Mouse (Mus musculus): ENCODE measurements around the gene St8sia2. TPM values are rescaled to one million over a fixed set of nuclear protein-coding genes. Genes with fewer than 3 reads are reported as not detected.
"Not testable (repeated sequence)": the region's sequence is repeated elsewhere in the genome, so short reads cannot be mapped to it uniquely, and the experiment has no call there.

St8sia2 gene
- polyA plus RNA-seq, 1 experiment from 2014 or later = 0.10 TPM

DNA sequence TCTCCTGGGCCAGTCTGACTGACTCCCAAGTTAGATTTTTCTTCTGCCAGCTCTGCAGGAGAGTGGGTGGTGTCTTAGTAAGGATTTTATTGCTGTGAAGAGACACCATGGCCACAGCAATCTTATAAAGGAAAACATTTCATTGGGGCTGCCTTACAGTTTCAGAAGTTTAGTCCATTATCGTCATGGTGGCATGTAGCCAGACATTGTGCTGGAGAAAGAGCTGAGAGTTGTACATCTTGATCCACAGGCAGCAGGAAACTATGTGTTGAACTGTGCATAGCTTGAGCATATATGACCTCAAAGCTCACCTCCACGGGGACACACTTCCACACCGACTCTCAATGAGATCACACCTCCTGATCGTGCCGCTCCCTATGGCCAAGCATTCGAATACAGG is 8.3 kb upstream of the St8sia2 start:
- H3K36me3 ChIP-seq = no peaks in the 10 kb centered on the region
- H3K27ac ChIP-seq = no peak overlapping the region
- no peaks in the 10 kb centered on the region for H3K9me3 ChIP-seq (replicated peaks)
- no peak overlapping the region for H3K4me3 ChIP-seq (replicated peaks)
- H3K9ac ChIP-seq = no peak overlapping the region
- no peak for ATAC-seq (ENCODE audit: low read depth)
- H3K4me1 ChIP-seq (replicated peaks) = no peaks in the 10 kb centered on the region
- H3K4me2 ChIP-seq = no peak overlapping the region
- DNase-seq = no peak
- WGBS (ENCODE audit: insufficient replicate concordance) = 70% methylated on average over 6 of the region's 6 CpGs
- no peaks in the 10 kb centered on the region for H3K27me3 ChIP-seq

DNA sequence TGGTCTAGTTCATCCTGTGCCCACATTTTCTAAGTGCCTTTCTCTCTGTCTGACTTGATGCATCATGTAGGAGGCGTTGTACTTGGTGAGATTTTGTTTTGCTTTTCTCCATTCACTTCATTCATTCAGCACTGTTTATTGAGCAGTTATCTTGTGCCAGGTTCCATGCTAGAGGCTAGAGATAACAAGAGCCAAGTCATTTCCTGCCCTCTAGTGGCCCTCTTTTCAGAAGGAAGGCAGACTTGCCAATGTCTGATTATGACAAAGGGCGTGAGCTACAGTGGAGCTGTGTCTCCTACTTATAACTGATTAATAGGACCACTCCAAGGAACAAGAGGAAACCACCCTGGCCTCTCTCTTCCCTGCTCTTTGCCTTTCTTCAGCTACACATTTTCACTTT is 3.1 kb upstream of the St8sia2 start:
- no peak overlapping the region for H3K27ac ChIP-seq
- no peak overlapping the region for H3K4me3 ChIP-seq (replicated peaks)
- ATAC-seq (ENCODE audit: low read depth) (0 out of 2 replicates have a peak, but pooled peaks have one; percentile 15), DNase-seq (no peak)
- H3K9ac ChIP-seq = no peak overlapping the region
- no peaks in the 10 kb centered on the region for H3K36me3 ChIP-seq
- peaks cover 38% of the 10 kb centered on the region for H3K27me3 ChIP-seq
- no peaks in the 10 kb centered on the region for H3K9me3 ChIP-seq (replicated peaks)
- H3K4me2 ChIP-seq = no peak overlapping the region
- WGBS (ENCODE audit: insufficient replicate concordance) = 20% methylated on average over 2 of the region's 2 CpGs
- H3K4me1 ChIP-seq (replicated peaks) = peaks cover 7% of the 10 kb centered on the region

DNA sequence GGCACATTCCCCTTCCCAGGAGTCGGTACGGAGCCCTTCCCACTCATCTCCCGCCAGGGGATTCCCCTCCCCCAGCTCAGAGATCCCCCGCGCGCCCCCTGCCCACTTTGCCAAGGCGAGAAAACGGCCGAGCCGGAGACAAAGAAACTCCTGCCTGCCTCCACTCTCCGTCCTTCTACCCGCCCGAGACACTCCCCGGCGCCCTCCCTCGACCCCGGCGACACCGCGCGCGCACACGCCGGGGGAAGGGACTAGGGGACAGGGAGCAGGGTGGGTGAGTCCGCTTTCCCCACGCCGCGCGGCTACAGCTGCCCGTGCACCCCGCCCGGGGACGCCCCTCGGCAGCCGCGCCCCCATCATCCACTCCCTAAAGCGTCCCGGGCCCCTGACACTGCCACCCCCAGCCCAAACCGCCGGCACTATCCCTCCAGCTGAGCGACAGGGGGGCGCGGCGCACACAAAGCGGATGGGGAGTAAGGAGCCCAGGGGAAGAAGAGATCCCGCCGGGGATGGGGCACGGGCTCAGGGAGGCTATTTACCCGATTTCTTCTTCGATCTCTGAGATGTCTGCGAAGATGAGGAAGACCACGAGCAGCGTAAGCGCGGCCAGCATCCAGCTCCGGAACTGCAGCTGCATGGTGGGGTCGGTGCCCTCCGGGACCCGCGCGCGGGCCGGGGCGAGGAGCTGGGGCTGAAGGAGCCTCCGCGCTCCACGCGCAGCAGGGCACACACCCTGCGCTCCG is 461 bp downstream of the St8sia2 start:
- no peak overlapping the region for H3K9ac ChIP-seq
- no peaks in the 10 kb centered on the region for H3K36me3 ChIP-seq
- ATAC-seq (ENCODE audit: low read depth) = no peak

DNA sequence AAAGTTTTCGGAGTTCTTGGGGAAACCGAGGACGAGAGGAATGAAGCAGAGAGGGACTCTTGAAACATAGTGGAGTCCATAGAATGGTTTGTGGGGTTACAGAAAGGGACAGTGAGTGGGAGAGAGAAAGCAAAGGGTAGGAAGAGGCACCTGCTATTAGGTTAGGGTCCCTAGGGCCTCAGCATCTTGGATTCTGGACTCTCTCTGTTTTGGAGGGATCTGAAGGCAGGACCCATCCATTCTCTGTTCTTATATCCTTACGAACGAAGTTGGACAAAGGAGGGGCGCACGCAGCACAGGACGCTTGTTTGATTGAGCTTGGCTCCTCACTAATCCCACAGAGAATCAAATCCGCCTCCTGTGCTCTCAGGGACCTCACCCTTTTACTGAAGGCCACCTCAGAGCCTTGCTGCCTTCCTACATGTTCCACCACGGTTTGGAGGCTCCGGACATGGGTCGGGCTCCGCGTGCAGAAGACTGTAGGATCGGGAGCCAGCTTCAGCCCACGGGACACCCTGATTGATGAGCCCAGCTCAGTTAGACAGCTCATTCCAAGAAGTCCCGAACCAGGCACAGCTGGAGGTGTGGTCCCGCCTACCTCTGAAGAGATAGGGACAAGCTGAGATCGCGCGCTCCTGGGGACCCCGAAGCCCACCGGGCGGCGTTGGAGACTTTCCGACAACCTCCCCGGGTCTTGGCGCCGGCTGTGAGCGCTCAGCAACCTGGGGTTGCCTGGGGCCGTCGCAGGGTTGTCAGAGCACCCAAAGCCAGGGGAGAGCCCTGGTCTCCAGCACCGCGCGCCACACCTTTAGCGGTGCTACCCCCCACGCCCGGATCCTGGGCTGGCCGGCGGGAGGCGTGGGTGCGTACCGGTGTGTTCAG is 1.3 kb downstream of the St8sia2 start:
- Histone ChIP-seq H3K36me3 (no peaks in the 10 kb centered on the region), H3K9me3 (replicated peaks) (no peaks in the 10 kb centered on the region), H3K27ac (no peak overlapping the region), H3K4me1 (replicated peaks) (peaks cover 7% of the 10 kb centered on the region), H3K9ac (no peak overlapping the region), H3K27me3 (peaks cover 48% of the 10 kb centered on the region), H3K4me3 (replicated peaks) (peak overlapping the region; percentile 51), H3K4me2 (peak overlapping the region; percentile 66)
- WGBS (ENCODE audit: insufficient replicate concordance) = 5% methylated on average over 43 of the region's 43 CpGs
- ATAC-seq (ENCODE audit: low read depth) (no peak), DNase-seq (no peak)

More for the DNA sequence above, 461 bp downstream of the St8sia2 start:
- Histone ChIP-seq H3K4me1 (replicated peaks) (peaks cover 7% of the 10 kb centered on the region), H3K27me3 (peaks cover 48% of the 10 kb centered on the region), H3K4me2 (peak overlapping the region; percentile 66), H3K4me3 (replicated peaks) (peak overlapping the region; percentile 51), H3K9me3 (replicated peaks) (no peaks in the 10 kb centered on the region), H3K27ac (no peak overlapping the region)
- no peak for DNase-seq
- WGBS (ENCODE audit: insufficient replicate concordance) = under 1% methylated on average over 67 of the region's 70 CpGs

DNA sequence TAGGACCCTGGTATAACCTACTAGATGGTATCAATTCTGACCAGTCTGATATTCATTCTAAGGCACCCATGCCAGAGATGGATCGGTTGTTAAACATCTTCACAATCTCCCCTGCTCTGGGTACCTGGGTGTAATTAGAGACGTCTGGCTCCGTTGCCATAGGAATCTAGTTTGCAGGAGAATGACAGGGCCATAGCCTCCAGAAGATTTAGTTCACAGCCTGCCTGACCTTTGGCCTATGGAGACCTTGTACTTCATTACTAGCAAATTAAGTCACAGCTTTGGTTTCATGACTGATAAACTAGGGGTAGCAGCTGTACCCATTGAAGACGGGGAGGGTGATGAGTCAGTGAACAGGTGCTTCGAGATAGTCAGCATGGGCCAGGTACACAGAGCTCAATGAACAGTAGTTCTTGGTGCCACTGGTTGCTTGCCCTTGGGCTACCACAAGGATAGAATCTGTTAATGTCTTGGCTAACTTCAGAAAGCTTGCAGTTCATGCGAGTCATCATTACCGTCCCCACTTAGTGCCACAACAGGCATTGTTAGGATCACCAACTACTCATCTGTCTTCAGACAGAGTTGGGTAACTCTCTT is 4.4 kb downstream of the St8sia2 start:
- no peaks in the 10 kb centered on the region for H3K9me3 ChIP-seq (replicated peaks)
- no peak overlapping the region for H3K9ac ChIP-seq
- peaks cover 7% of the 10 kb centered on the region for H3K4me1 ChIP-seq (replicated peaks)
- H3K36me3 ChIP-seq = no peaks in the 10 kb centered on the region
- no peak for DNase-seq
- no peak overlapping the region for H3K27ac ChIP-seq
- H3K4me3 ChIP-seq (replicated peaks) = no peak overlapping the region
- ATAC-seq (ENCODE audit: low read depth) = no peak
- no peak overlapping the region for H3K4me2 ChIP-seq
- WGBS (ENCODE audit: insufficient replicate concordance) = 57% methylated on average over 7 of the region's 7 CpGs
- H3K27me3 ChIP-seq = peaks cover 34% of the 10 kb centered on the region

DNA sequence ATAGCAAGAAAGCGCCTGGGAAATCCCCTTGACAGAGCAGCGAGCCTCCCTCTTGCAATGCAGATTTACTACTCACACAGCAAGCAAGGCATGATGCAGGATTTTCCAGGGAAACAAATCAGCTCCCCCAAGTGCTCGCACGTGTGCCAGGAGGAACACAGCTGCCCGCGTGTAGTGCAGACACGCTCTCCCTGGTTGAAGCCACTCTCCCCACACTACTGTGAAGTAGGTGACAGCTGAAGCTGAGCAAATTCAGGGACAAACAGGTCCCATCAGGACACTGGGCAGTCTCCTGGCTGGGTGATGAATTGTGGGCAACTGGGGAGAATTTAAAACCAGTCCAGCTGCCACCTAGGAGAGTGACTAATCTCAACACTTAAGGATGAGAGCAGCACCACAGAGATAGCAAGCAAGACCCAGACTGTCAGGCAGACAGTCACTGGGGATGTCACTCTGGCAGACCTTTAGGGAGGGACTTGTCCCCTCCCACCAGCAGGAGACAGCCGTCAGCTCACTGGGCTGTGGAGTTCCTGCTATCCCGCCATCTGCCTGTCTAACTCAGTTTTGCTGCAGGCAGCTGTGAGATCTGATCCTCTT is 6.6 kb downstream of the St8sia2 start:
- peaks cover 13% of the 10 kb centered on the region for H3K27me3 ChIP-seq
- whole genome bisulfite sequencing (ENCODE audit: insufficient replicate concordance) = 20% methylated on average over 9 of the region's 9 CpGs
- H3K36me3 ChIP-seq = no peaks in the 10 kb centered on the region
- H3K9ac ChIP-seq = no peak overlapping the region
- no peak overlapping the region for H3K27ac ChIP-seq
- ATAC-seq (ENCODE audit: low read depth) (no peak), DNase-seq (no peak)
- H3K9me3 ChIP-seq (replicated peaks) = no peaks in the 10 kb centered on the region
- H3K4me1 ChIP-seq (replicated peaks) = no peaks in the 10 kb centered on the region
- H3K4me3 ChIP-seq (replicated peaks) = no peak overlapping the region
- H3K4me2 ChIP-seq = no peak overlapping the region

DNA sequence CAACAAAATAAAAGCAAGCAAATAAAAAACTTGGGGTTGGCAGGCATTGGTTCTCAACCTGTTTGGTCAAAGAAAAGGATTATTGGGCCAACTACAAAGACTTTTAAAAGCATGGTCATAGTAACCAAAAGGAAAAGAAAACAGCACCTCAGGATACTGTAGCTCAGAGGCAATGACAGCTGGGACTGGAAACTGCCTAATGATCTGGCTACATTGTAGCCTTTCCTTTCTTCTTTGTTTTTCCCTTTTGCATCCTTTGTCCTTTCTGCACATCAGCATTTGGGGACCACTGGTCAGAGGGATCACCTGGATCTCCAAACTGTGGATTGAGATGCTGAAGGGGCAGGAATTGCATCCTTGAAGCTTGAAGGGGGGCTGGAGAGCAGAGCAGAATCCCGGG is 7.1 kb downstream of the St8sia2 start:
- DNase-seq (no peak), ATAC-seq (ENCODE audit: low read depth) (no peak)
- no peaks in the 10 kb centered on the region for H3K9me3 ChIP-seq (replicated peaks)
- no peaks in the 10 kb centered on the region for H3K36me3 ChIP-seq
- H3K4me2 ChIP-seq = no peak overlapping the region
- no peak overlapping the region for H3K4me3 ChIP-seq (replicated peaks)
- H3K9ac ChIP-seq = no peak overlapping the region
- no peak overlapping the region for H3K27ac ChIP-seq
- H3K4me1 ChIP-seq (replicated peaks) = no peaks in the 10 kb centered on the region
- WGBS (ENCODE audit: insufficient replicate concordance) = 0% methylated on average over 1 of the region's 1 CpGs
- peaks cover 7% of the 10 kb centered on the region for H3K27me3 ChIP-seq

DNA sequence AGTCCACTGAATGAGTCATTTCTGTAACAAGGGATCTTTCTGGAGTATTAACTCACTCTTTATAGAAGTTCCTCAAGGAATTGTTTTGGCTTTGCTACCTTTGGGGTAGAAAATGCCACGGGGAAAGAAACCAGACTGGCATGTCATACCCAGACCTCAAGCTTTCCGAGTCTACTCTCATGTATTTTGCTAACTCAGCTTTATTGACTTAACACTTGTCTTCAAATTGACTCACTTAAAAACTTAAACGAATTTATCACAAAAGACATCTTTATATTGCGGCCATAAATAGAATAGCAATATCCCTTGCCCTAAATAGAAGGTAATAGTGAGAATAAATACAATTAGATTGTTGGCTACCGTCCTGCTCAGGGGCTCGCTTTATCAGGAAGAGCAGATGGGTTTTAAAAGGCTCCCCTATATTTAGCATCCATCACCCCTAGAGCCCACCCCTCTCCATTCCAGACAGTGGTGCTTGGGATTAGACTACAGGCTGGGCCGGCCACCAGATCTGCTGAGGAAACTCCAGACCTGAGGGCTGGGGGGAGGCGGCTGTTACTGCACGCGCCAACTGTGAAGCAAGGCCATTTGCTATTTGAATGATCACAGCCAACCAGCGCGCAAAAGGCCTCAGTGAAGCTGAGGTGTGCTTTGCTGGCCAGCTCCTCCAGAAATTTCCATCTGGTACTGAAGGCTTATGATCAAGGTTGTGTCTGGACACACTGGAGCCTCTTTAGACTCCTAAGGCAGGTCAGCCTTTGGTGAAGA is 12.6 kb downstream of the St8sia2 start:
- Histone ChIP-seq H3K4me1 (replicated peaks) (no peaks in the 10 kb centered on the region), H3K9ac (no peak overlapping the region), H3K27me3 (no peaks in the 10 kb centered on the region), H3K27ac (no peak overlapping the region), H3K36me3 (no peaks in the 10 kb centered on the region), H3K4me3 (replicated peaks) (no peak overlapping the region), H3K4me2 (no peak overlapping the region), H3K9me3 (replicated peaks) (no peaks in the 10 kb centered on the region)
- DNase-seq (no peak), ATAC-seq (ENCODE audit: low read depth) (no peak)
- 68% methylated on average over 12 of the region's 12 CpGs for WGBS (ENCODE audit: insufficient replicate concordance)

DNA sequence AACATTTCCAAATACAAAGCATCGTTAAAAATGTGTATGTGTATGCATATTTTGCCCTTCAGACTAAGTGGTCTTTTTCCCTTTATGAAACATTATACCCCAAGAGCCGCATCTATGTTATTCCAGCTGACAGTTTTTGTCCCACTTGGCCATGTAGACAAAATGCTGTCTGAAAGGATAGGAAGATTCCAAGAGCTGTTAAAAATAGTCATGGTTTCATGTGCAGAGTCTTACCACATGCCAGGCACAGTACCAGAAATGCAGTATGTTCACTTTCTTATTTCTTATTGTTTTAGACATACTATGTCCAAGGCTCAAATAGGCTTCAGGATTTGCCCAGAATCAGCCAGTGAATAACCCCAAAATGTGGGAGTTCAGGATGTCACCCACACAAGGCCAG is 24.1 kb downstream of the St8sia2 start:
- Histone ChIP-seq H3K4me1 (replicated peaks) (no peaks in the 10 kb centered on the region), H3K4me3 (replicated peaks) (no peak overlapping the region), H3K9me3 (replicated peaks) (no peaks in the 10 kb centered on the region), H3K27me3 (no peaks in the 10 kb centered on the region), H3K9ac (no peak overlapping the region), H3K27ac (no peak overlapping the region), H3K36me3 (no peaks in the 10 kb centered on the region), H3K4me2 (no peak overlapping the region)
- ATAC-seq (ENCODE audit: low read depth) (no peak), DNase-seq (no peak)
- 59% methylated on average over 2 of the region's 2 CpGs for WGBS (ENCODE audit: insufficient replicate concordance)

DNA sequence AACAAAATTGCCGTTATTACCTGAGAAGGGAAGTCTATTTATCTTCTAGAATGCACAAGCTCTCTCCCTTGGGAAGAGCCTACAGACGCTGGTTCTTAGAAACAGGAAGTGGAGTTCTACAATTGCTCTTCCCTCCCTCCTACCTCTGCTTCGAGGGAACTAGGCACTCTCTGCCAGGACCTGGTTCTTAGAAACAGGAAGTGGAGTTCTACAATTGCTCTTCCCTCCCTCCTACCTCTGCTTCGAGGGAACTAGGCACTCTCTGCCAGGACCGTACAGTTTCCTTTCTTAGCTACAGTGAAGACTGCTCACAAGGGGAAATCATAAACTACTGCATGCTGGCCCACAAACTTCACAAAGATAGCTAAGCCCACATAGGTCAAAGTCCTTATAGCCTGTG is 41.3 kb downstream of the St8sia2 start:
- not testable (repeated sequence) for H3K4me2 ChIP-seq; H3K27ac ChIP-seq; H3K9ac ChIP-seq; DNase-seq; H3K9me3 ChIP-seq (replicated peaks); ATAC-seq (ENCODE audit: low read depth); H3K27me3 ChIP-seq; H3K36me3 ChIP-seq; H3K4me1 ChIP-seq (replicated peaks); H3K4me3 ChIP-seq (replicated peaks)
- WGBS (ENCODE audit: insufficient replicate concordance) = 14% methylated on average over 5 of the region's 5 CpGs

Data from liver, embryonic 13.5 days (tissue).